Mouse (Mus musculus): Measurements from ENCODE around the gene Cd9.

- TF ChIP-seq FLI1 (IDR thresholded peaks at IDR 0.05; ENCODE audit: low read length) (no peak), GATA1 (IDR thresholded peaks at IDR 0.05; ENCODE audit: borderline replicate concordance, low read length) (no peak)
Measured at GRCm38 (mm10) chr6:125512950-125513596, 18.5 kb upstream of the Cd9 start.
